Mouse (Mus musculus) splenic B cell, adult 2 months (primary cell): ENCODE results near the gene Hmgb1.

Experiments
- DNase-seq: peaks from one replicate; pipeline ENCODE4 v3.0.0-alpha.2; 2011; ENCODE audit warnings: low read depth, low spot score
- H3K27me3 ChIP-seq: 2 replicates; pipeline ENCODE4 v1.6.1; 2012; ENCODE audit warnings: mild to moderate bottlenecking, low read length, moderate library complexity, mixed read lengths; ENCODE audit not compliant: control insufficient read depth, poor library complexity, insufficient read depth, severe bottlenecking
- H3K36me3 ChIP-seq: 2 replicates; pipeline ENCODE4 v1.6.1; 2012; ENCODE audit warnings: mild to moderate bottlenecking, low read length, moderate library complexity, mixed read lengths; ENCODE audit not compliant: control insufficient read depth, poor library complexity, insufficient read depth, severe bottlenecking

Hmgb1 gene

DNA sequence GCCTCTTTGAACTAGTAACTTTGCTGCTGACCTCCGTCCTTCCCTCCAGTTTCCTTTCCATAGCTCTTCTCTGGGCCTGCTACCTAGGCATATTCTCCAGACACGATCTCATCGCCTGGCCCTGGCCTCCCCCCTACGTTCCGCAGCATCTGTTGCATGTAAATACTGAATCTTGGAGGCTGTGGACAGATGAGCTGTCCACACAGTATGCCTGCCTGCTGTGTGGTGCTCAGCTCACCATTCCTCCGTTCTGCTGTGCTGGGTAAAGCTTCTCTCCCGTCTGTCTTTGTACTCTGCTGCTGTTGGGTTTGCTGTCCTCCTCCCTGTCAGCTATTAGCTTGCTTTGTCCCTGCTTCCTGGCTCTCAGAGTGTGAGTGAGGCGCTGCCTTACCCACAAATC lies 21.0 kb upstream of the Hmgb1 start:
- DNase-seq = no peak
- H3K36me3 ChIP-seq = peaks cover 21% of the 10 kb centered on the region

DNA sequence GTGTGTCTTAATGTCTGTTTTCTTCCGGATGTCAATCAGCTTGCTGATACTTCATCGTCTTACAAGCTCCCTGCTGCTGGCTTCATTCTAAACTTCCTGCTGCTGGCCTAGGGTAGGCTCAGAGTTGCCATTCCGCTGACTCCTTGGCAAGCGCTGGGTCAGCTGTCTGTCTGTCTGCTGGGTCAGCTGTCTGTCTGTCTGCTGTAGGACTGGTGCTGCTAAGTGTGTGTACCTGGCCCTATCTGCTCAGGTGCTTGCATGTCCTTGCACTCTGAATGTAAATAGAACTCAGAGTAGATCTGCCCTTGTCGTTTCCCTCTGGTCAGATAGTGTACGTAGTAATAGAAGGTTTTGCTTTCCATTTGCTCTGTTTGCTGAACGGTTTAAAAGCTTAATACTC lies 20.5 kb upstream of the Hmgb1 start:
- no peak for DNase-seq
- Histone ChIP-seq H3K27me3 (no peaks in the 10 kb centered on the region), H3K36me3 (peaks cover 21% of the 10 kb centered on the region)

More for the DNA sequence above, 21.0 kb upstream of the Hmgb1 start:
- no peaks in the 10 kb centered on the region for H3K27me3 ChIP-seq

GRCm38 (mm10) chr5:149203796-149204375 lies 19.6 kb upstream of the Hmgb1 start:
- no peak for DNase-seq
- Histone ChIP-seq H3K36me3 (peaks cover 22% of the 10 kb centered on the region), H3K27me3 (no peaks in the 10 kb centered on the region)

GRCm38 (mm10) chr5:149202941-149203340 lies 18.7 kb upstream of the Hmgb1 start:
- no peak for DNase-seq
- Histone ChIP-seq H3K36me3 (peaks cover 22% of the 10 kb centered on the region), H3K27me3 (no peaks in the 10 kb centered on the region)

- Histone ChIP-seq H3K36me3 (peaks cover 12% of the 10 kb centered on the region), H3K27me3 (no peaks in the 10 kb centered on the region)
- no peak for DNase-seq
Observed at GRCm38 (mm10) chr5:149198782-149199181, 14.5 kb upstream of the Hmgb1 start.

DNA sequence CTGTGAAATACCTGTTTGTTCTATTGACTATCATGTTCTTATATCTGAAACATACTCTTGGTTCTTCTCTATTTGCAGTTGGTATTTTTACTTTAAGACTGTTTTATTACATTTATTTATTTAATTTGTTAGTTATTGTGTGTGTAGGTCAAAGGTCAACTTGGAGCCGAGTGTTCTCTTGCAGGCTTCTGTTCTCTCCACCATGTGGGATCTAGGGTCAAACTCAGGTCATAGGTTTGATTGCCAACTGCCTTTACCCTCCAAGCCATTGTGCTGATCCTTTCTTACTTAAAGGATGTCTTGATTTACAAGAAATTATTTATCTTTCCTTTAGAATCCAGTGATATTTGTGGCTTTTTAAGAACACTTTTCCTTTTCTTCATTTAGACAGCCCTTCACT lies 12.3 kb upstream of the Hmgb1 start:
- no peaks in the 10 kb centered on the region for H3K27me3 ChIP-seq
- DNase-seq = no peak
- peaks cover 4% of the 10 kb centered on the region; the same call in 1 of the 2 replicates for H3K36me3 ChIP-seq

DNA sequence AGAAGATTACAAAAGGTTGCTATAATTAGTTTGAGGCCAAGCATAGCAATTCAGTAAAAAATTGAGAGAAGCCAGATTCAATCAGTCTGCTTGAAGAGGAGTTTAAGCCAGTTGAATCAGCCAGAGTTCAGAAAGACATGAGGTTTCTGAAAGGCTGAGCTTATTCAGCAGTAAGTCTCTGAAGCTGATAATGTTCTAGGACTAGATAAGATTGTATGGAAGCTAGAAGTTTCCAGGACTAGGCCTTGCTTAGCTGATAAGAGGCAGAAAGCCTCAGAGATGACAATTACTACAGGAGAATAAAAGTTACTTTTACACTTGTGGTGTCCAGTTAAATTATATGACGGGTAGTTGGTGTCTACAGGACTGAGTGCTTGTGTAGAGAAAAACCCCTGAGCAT lies 5.9 kb upstream of the Hmgb1 start:
- Histone ChIP-seq H3K27me3 (no peaks in the 10 kb centered on the region), H3K36me3 (peaks cover 2% of the 10 kb centered on the region; the same call in 1 of the 2 replicates)
- DNase-seq = no peak

DNA sequence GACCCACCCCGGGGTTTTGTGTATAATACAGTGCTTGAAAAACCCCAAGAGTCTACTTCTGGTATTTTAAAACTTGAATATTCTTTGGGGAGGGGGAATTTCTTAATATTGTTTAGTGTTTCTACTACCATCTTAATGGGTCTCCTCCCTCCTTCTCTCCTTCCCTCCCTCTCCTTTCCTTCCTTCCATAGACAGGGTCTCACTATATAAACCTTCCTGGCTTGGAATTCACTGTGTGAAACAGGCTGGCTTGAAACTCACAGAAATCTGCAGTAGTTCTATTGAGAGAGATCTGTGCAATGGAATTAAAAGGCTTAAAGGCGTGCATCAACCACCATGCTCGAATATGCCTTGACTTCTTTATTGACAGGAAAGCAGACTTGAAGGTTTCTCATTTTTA lies 1.5 kb upstream of the Hmgb1 start:
- no peak for DNase-seq
- Histone ChIP-seq H3K27me3 (no peaks in the 10 kb centered on the region), H3K36me3 (no peaks in the 10 kb centered on the region; the same call in 1 of the 2 replicates)

GRCm38 (mm10) chr5:149184844-149185186 lies 526 bp upstream of the Hmgb1 start:
- peak; percentile 73 for DNase-seq
- Histone ChIP-seq H3K36me3 (no peaks in the 10 kb centered on the region; the same call in 1 of the 2 replicates), H3K27me3 (no peaks in the 10 kb centered on the region)

GRCm38 (mm10) chr5:149183721-149184103 lies 577 bp downstream of the Hmgb1 start:
- Histone ChIP-seq H3K27me3 (no peaks in the 10 kb centered on the region), H3K36me3 (no peaks in the 10 kb centered on the region)
- no peak for DNase-seq

- no peak for DNase-seq
- no peaks in the 10 kb centered on the region for H3K27me3 ChIP-seq
- H3K36me3 ChIP-seq = no peaks in the 10 kb centered on the region
Observed at GRCm38 (mm10) chr5:149183122-149183521, 1.2 kb downstream of the Hmgb1 start.

DNA sequence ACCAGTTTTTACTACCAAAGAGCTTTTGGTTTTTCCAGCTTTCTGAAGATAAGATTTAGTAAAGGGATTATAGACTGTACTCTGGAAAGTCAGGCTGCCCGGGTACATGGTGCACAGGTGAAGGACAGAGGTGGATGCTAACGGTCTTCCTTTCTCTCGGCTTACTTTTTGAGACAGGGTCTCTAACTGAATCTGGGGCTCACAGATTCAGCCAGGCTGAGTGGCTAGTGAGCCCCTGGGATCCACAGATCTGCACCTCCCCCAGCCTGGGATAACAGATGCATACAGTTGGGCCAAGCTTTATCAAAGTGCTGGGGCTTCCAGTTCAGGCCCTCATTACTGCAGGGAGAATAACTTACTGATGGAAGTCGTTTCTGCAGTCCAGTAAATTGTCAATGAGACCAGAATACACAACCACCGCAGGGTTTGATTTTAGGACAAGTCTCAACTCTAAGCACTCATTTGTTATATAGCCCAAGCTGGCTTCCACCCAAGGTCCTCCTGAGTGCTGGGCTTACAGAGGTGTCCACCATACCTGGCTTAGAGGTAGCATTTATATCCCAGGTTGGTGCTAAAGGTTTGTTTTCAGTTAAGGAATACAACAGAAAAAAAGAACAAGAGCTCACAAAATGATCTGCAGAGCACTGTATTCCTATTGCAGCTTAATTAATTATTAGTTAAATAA lies 2.0 kb downstream of the Hmgb1 start:
- Histone ChIP-seq H3K36me3 (no peaks in the 10 kb centered on the region), H3K27me3 (no peaks in the 10 kb centered on the region)
- no peak for DNase-seq

GRCm38 (mm10) chr5:149179826-149180225 lies 4.5 kb downstream of the Hmgb1 start:
- Histone ChIP-seq H3K27me3 (no peaks in the 10 kb centered on the region), H3K36me3 (no peaks in the 10 kb centered on the region)
- no peak for DNase-seq

DNA sequence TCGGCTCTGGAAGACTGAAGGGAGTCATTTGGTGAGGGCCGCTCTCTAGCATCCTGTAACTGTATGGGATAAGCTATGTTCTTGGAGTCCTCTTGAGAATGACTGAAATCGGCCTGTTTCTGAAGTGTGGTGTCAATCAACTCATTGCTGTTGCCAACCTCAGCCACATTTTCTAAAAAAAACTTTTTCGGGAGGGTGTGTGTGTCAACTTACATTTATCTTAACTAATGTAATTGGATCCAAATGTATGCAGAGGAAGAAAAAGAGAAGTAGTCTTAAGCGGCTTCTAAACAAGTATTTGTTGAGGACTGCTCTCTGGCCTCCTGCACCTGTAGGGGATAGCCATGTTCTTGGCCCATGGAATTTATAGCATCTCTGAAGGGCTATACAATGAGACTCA lies 6.2 kb downstream of the Hmgb1 start:
- Histone ChIP-seq H3K27me3 (no peaks in the 10 kb centered on the region), H3K36me3 (no peaks in the 10 kb centered on the region)
- no peak for DNase-seq

GRCm38 (mm10) chr5:149175736-149176135 lies 8.6 kb downstream of the Hmgb1 start:
- no peak for DNase-seq
- Histone ChIP-seq H3K36me3 (no peaks in the 10 kb centered on the region), H3K27me3 (no peaks in the 10 kb centered on the region)

GRCm38 (mm10) chr5:149174527-149174926 lies 9.8 kb downstream of the Hmgb1 start:
- DNase-seq = no peak
- no peaks in the 10 kb centered on the region for H3K36me3 ChIP-seq
- no peaks in the 10 kb centered on the region for H3K27me3 ChIP-seq
